Mouse (Mus musculus) forebrain, embryonic 12.5 days (tissue): ENCODE data around the gene Spred1. TPM values are rescaled to one million over a fixed set of nuclear protein-coding genes. Genes with fewer than 3 reads are reported as not detected.

ENCODE experiments used
- ATAC-seq: fragments of 200-750 bp; cut with Nextera tagmentation; 2 replicates; pipeline ENCODE4 v1.8.0; 2017; ENCODE audit warnings: moderate TSS enrichment; ENCODE audit not compliant: low FRiP score
- H3K27ac ChIP-seq: fragments of 300-500 bp; sonication (generic); 2 replicates; pipeline ENCODE4 v1.5.1; 2016; ENCODE audit warnings: mild to moderate bottlenecking
- H3K27me3 ChIP-seq: fragments of 300-500 bp; sonication (generic); 2 replicates; pipeline ENCODE4 v1.6.1; 2016; ENCODE audit warnings: mild to moderate bottlenecking
- H3K36me3 ChIP-seq: fragments of 300-500 bp; sonication (generic); replicated peaks from 2 replicates; pipeline ENCODE4 v1.6.1; 2016; ENCODE audit warnings: mild to moderate bottlenecking
- H3K4me1 ChIP-seq: fragments of 300-500 bp; sonication (generic); 2 replicates; pipeline ENCODE4 v1.6.1; 2016
- H3K4me2 ChIP-seq: fragments of 300-500 bp; sonication (generic); 2 replicates; pipeline ENCODE4 v1.6.1; 2016; ENCODE audit warnings: mild to moderate bottlenecking, moderate library complexity
- H3K4me3 ChIP-seq: fragments of 300-500 bp; sonication (generic); replicated peaks from 2 replicates; pipeline ENCODE4 v1.5.1; 2016; ENCODE audit warnings: mild to moderate bottlenecking
- H3K9ac ChIP-seq: fragments of 300-500 bp; sonication (generic); 2 replicates; pipeline ENCODE4 v1.6.1; 2016; ENCODE audit warnings: mild to moderate bottlenecking
- H3K9me3 ChIP-seq: fragments of 300-500 bp; sonication (generic); 2 replicates; pipeline ENCODE4 v1.6.1; 2016
- WGBS: fragments of 180-500 bp; shearing (Covaris S2); methylation state at CpG from one replicate; pipeline ENCODE4 v1.1.7; 2016; 5-methylcytosine and 5-hydroxymethylcytosine counted together
- microRNA counts: library from miRNA; unstranded; fragments of <30 nt; microRNA quantifications from one replicate; lab custom pipeline; 2017
- microRNA-seq: library from miRNA; unstranded; fragments of <30 nt; microRNA quantifications from one replicate; pipeline ENCODE4, GENCODE M21; 2017
- polyA plus RNA-seq: library from polyadenylated mRNA; unstranded; fragments of >200 nt; fragmentation: Nextera tagmentation; extraction: Ambion mirVana; gene quantifications from 2 replicates; pipeline ENCODE4 v1.2.1, GENCODE M21; 2016

Spred1 gene
- polyA plus RNA-seq, 1 experiment from 2014 or later = 19.5 TPM

DNA sequence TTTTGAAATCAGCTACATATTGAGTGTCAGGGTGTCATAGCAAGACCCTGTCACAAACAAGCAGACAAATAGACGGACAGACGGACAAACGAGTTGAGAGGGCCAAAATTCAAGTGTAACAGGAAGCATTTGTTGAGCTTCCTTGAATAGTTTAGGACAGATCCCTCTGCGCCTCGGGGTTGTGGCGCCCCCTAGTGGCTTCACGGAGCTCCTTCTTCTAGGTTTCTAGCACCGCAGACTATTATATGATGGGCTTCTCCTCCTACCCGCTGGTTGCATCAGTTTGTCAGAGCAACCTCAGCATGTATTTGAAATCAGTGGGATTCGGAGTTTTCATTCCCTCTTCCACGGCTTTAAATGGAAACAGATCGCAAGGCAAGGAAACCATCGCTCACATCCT, 110.1 kb downstream of the Spred1 start:
- ATAC-seq = peak; percentile 68; the same call in 1 of the 2 replicates
- WGBS = 9% methylated on average over 13 of the region's 13 CpGs
- Histone ChIP-seq H3K27ac (no peak overlapping the region), H3K27me3 (no peaks in the 10 kb centered on the region), H3K4me1 (peaks cover 10% of the 10 kb centered on the region), H3K9ac (no peak overlapping the region), H3K9me3 (no peaks in the 10 kb centered on the region), H3K4me2 (no peak overlapping the region), H3K4me3 (no peak overlapping the region), H3K36me3 (no peaks in the 10 kb centered on the region)

MicroRNAs encoded within 50 kb of the gene (microRNA counts, 519-probe panel; counts per million panel counts)
- microRNA mmu-miR-674 (lab: Ali Mortazavi, UCI) = 4,985 counts per million, percentile 64 among the panel's probes with 10 or more counts

Small RNAs within 50 kb of the gene (microRNA-seq; reads per million reads assigned to microRNA genes)
- gene Mir674 = 1,328 reads per million, percentile 80 among the genes with 10 or more reads in this experiment

Other genes starting within 250 kb of the Spred1 start
- gene Tmco5, start 242.7 kb upstream of the Spred1 start, polyA plus RNA-seq = not detected in 2 replicates
- gene Fam98b, start 128.4 kb downstream of the Spred1 start, polyA plus RNA-seq = 19.6 and 24.1 TPM in 2 replicates
- gene Rasgrp1, start 221.6 kb downstream of the Spred1 start, polyA plus RNA-seq = 6.9 and 10.5 TPM in 2 replicates